Mouse (Mus musculus) adrenal gland, postnatal 25 days (tissue): Measurements from ENCODE around the gene Sh3bgrl3. TPM values are rescaled to one million over a fixed set of nuclear protein-coding genes. Genes with fewer than 3 reads are reported as not detected.

Source experiments
- DNase-seq: peaks from one replicate; pipeline ENCODE4 v3.0.0; 2021; ENCODE audit warnings: mixed read lengths
- total RNA-seq: library from RNA; stranded (reverse); gene quantifications from 2 replicates; pipeline ENCODE4 v1.2.3, GENCODE M21; 2021

Sh3bgrl3 gene
- total RNA-seq, 1 experiment from 2014 or later = 73.2 TPM

DNA sequence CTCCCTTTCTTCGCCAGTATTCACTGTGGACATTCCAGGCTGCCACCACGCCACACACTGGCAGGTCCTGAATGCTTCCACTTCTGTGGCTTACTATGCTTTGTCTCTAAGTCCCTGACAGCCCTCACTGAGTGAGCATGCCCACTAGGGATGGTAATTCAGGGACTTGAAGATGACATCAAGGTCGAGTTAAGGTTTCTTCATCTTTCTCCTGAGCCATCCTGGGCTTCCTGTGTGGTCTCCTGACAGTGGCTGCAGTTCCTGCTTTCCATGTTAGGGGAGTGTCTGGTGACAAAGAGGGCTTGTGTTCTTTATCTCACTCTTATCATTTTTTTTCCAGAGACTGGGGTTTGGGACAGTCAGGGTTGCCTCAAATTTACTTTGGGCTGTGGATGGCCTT lies 17.9 kb downstream of the Sh3bgrl3 start:
- no peak for DNase-seq

- no peak for DNase-seq
Observed at GRCm38 (mm10) chr4:134108196-134108595, 20.4 kb downstream of the Sh3bgrl3 start.

- DNase-seq = no peak
Observed at GRCm38 (mm10) chr4:134107730-134108129, 20.9 kb downstream of the Sh3bgrl3 start.

- DNase-seq = no peak
Observed at GRCm38 (mm10) chr4:134106105-134106504, 22.5 kb downstream of the Sh3bgrl3 start.

GRCm38 (mm10) chr4:134102742-134103119 lies 25.9 kb downstream of the Sh3bgrl3 start:
- no peak for DNase-seq

GRCm38 (mm10) chr4:134101979-134102741 lies 26.4 kb downstream of the Sh3bgrl3 start, which contains the start of gene Ubxn11:
Ubxn11 (plus strand) TSS chr4:134102570.
- peak; percentile 85 for DNase-seq

DNA sequence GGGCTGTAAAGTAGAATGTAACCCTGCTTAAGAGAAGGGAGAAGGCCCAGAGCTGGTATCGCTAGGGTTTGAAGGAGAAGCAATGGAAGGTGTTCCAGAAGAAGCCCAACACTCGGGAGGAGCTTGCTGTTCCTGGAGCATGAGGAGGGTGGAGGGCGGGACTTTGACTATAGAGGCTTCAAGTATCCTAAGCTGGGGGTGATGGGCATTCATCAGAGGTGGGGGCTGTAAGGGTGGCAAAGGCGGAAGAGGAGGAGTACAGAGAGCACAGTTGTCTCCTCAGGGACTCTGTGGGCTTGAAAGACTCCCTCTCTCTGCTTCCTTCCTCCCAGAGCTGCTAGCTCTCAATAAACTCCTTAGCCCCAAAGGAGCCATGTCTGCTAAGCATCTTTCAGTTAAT lies 28.3 kb downstream of the Sh3bgrl3 start:
- no peak for DNase-seq

DNA sequence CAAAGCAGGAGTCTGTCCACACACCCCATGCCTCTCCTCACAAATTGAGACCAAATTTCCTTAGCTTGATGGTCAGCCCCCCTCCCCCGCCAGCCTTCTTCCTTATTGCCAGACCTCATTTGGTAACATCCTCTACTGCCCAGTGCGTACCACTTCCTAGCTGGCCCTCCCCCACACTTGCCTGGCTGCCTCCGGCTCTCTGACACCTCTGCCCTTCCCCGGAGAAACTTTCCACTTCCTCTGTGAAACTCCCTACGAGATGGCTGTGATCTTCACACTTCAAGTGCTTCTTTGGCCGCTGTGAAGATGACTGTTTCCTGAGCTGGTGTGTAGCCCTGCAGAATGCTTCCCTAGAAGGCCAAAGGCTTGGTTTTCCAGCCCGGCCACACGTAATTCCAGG lies 30.0 kb downstream of the Sh3bgrl3 start:
- no peak for DNase-seq

DNA sequence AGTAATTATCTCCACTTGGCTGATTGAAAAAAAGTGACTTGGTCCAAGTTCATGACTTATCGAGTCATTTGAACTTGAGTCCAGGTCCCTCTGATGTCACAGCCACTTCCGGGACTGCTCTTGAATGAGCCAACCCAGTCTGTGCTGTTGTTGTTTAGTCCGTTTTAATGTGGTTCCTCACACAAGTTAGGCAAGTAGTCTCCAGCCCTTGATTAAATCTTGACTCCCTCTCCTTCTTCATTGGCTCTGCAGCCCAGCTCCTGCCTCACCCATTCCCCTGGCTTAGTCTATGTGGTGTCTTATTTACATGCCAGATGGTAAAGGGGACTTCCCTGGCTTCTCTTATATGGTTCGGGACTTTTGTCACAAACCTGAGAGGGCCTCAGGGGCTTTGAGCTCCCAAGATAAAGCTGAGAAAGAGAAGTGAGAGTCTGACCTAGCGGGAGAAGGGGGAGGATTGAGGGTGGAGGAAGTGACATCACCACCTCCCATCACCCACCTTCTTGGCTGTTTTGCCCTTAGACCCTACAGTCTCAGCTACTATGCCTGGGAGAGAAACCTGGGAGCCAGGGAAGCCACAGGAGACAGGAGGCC lies 31.5 kb downstream of the Sh3bgrl3 start:
- DNase-seq = no peak

DNA sequence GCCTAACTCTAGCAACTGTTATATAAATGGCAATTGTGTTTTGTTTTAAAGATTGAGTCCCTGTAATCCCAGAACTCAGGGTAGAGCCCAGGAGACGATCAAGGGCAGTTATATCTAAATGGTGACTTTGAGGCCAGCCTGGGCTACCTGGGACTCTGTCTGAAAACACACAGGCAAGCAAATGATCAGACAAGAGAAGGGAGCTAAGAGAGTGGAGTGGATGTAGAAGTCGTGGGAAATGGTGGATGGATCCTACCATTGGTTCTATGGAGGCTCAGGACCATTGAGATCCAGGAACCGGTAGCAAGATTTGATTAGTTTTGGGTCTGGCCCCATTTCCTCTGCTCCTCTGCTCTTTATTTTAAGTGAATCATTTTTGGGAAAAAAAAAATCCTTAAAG lies 32.5 kb downstream of the Sh3bgrl3 start:
- DNase-seq = no peak

GRCm38 (mm10) chr4:134094923-134095547 lies 33.6 kb downstream of the Sh3bgrl3 start, which contains the start of gene Cd52:
Cd52 (minus strand) TSS chr4:134095082.
- no peak for DNase-seq

- no peak for DNase-seq
Observed at GRCm38 (mm10) chr4:134094004-134094564, 34.5 kb downstream of the Sh3bgrl3 start.

DNA sequence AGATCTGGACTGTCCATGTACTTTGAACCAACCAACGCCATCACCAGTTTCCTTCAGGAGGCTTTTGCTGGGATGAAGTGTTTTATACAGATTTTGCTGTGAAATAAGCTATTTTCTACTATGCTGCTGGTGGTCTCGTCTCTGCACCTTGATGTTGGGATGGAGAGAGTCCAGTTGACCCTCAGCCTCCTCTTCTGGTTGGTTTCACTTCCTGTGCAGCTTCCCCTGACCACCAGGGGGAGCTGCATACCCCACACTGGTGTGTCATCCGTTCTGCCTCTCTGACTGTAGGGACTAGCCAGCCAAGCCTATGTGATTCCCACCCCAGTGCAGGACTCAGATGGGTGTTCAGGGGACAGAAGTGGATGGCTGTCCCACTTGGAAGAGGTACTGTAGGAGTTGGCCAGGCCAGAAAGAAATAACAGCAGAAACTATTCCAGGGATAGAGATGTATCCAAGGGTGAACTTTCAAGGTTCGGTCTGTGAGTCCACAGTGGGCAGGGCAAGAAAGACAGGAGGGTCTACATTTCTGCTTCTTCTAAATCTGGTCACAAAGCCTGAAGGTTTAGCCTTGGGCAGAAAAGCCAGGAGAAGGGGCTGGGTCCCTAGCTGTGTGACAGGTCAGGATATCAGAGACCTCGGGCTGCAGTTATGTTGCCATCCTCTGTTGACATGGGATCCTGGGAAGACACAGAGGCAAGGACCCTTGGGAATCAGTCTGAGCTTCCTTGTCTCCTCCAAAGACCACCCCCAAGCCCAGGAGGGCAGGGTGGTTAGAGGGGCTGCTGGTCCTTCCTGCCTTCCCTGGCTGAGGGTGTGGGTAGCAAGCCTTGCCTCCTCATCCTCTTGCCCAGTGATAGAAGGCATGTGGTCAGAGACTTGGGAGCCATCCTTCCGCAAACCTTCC lies 36.0 kb downstream of the Sh3bgrl3 start:
- peak; percentile 69 for DNase-seq

DNA sequence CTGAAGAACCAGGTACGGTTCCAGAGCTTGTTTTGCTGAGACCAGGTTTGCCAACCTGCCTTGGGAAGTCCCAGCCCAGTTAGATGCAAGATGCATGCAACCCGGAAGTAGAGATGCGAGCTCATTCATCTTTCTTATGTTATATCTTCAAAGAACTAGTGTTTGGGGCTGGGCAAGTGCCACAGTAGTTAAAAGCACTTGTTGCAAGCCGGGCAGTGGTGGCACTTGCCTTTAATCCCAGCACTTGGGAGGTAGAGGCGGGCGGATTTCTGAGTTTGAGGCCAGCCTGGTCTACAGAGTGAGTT lies 37.4 kb downstream of the Sh3bgrl3 start:
- no peak for DNase-seq

DNA sequence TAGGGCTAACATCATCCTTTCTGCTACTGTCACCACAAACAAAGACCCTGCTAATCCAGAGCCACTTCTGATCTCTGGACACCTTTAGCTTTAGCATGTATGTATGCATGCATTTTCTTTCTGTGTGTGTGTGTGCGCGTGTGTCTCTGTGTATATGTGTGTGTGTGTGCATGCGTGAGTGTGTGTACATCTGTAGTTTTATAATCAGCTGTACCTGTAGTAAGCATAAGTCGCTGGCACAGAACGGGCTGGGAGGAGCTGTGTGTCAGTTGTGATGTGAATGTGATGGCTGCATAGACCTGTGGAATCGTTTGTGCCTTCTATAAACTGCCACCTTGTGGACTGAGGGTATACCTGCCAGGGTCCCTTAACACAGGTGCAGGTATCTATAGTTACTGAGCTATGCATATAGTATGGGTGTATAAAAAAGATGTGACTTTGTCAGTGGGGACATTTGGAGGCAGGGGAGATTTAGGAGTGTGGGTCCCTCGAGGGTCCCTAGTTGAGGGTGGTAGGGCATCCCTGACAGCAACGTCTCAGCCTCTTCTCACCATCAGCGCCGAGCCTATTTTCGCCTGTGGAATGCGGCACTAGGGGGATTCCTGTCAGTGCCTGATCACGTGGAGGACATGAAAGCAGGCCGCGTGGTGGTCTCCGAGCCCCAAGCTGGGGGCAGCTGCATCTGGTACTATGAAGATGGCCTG lies 37.9 kb downstream of the Sh3bgrl3 start:
- no peak for DNase-seq

GRCm38 (mm10) chr4:134089029-134089428 lies 39.6 kb downstream of the Sh3bgrl3 start:
- no peak for DNase-seq

DNA sequence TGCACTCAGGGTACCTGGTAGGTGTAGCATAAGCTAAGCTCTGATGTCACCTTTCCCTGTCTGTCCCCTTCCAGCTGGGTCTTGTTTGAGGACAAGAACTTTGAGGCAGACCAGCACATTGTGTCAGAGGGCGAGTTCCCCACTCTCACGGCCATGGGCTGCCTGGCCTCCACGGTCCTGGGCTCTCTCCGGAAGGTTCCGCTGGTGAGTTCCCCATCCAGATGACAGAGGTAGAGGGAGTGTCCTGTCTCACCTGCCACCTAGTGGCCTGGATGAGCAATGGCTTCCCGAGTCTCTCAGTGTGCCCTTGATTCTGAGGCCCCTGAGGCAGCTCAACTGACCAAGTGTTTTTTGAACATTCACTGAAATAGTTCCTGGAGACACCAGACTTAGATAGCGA lies 41.2 kb downstream of the Sh3bgrl3 start:
- peak; percentile 18 for DNase-seq

- DNase-seq = no peak
Observed at GRCm38 (mm10) chr4:134084999-134085398, 43.6 kb downstream of the Sh3bgrl3 start.

- no peak for DNase-seq
Observed at GRCm38 (mm10) chr4:134082460-134082859, 46.1 kb downstream of the Sh3bgrl3 start.

DNA sequence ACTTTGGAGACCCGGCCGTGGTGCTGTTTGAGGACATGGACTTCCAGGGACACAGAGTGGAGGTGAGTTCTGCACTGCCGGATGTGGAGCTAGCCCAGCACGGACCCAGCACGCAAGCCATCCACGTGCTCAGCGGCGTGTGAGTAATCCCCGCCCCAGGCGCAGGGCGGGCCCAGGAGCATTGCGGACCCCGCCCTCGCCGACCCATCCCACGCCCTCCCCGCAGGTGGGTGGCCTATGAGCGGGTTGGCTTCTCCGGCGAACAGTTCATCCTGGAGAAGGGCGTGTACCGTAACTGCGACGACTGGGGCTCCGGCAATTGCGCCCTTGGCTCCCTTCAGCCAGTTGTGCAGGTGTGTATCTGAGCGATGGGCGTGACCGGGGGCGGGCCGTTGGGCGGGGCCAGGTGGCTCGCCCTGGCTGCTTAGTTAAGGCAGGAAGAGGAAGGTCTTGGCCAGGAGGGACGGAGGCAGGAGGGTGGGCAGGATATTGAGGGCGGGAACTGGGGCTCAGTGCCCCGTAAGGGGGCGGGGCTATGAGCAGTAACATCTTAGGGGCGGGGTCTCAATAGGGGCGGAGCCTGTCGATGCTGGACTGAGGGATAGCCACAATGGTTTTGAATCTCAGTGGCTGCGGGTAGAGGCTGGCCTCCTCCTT lies 46.7 kb downstream of the Sh3bgrl3 start:
- DNase-seq = peak; percentile 55

GRCm38 (mm10) chr4:134080674-134081073 lies 47.9 kb downstream of the Sh3bgrl3 start:
- no peak for DNase-seq
